24 mouse cellular contexts compared by ENCODE assay signal in the genomic region with DNA sequence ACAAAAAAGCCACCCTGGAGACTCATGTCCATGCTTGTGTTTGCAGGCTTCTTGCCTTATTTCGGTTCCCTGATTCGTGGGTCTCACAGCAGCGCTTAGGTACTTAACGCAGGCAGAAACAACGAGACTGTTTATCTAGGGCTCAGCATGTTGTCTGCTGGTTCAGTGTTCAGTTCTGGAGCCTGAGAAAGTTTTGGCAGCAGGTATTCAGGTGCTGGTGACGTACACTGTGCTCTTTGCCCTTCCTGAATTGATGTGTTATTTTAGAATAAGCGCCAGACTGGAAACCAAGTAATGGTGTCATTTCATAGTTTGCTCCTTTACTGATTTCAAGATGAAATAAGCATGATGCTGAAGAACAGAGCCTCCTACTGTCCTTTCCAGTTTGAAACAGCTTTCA.
"Had no signal": no experiment of that assay in that cellular context is flagged by ENCODE, and none has a peak within 500 bp of the region (broad histone marks: within the 10 kb centered on the region; RNA-seq: fewer than 3 reads in every experiment).

No protein-coding gene starts in this region.

- DNase-seq: forebrain, postnatal 0 days; gastrocnemius, postnatal 14 days; gastrocnemius, postnatal 36 days; heart, adult 18-20 months; heart, postnatal 14 days; heart, postnatal 36 days; kidney, adult 11 months; kidney, adult 8-10 months; kidney, postnatal 14 days; kidney, postnatal 36 days; layer of hippocampus, adult 9-11 months; layer of hippocampus, postnatal 36 days; left cerebral cortex, postnatal 4 days; liver, embryonic 13.5 days had no signal

- H3K4me3 ChIP-seq: heart, embryonic 10.5 days; heart, embryonic 13.5 days; heart, embryonic 15.5 days; hindbrain, embryonic 13.5 days; hindbrain, embryonic 15.5 days; limb, embryonic 13.5 days; limb, embryonic 15.5 days; liver, embryonic 13.5 days had no signal

- H3K4me1 ChIP-seq: heart, embryonic 10.5 days; heart, embryonic 13.5 days; heart, embryonic 15.5 days; hindbrain, embryonic 13.5 days; hindbrain, embryonic 15.5 days; limb, embryonic 13.5 days; limb, embryonic 15.5 days; liver, embryonic 13.5 days had no signal

- H3K9me3 ChIP-seq: heart, embryonic 10.5 days; heart, embryonic 13.5 days; heart, embryonic 15.5 days; hindbrain, embryonic 13.5 days; hindbrain, embryonic 15.5 days; limb, embryonic 13.5 days; limb, embryonic 15.5 days; liver, embryonic 13.5 days had no signal

- H3K4me2 ChIP-seq: heart, embryonic 13.5 days; heart, embryonic 15.5 days; hindbrain, embryonic 13.5 days; hindbrain, embryonic 15.5 days; limb, embryonic 13.5 days; limb, embryonic 15.5 days; liver, embryonic 13.5 days had no signal

- H3K27ac ChIP-seq: heart, embryonic 10.5 days; heart, embryonic 13.5 days; heart, embryonic 15.5 days; hindbrain, embryonic 13.5 days; hindbrain, embryonic 15.5 days; hindbrain, postnatal 0 days; kidney, postnatal 0 days; limb, embryonic 13.5 days; limb, embryonic 15.5 days; liver, embryonic 13.5 days had no signal

- H3K9ac ChIP-seq: forebrain, postnatal 0 days; heart, embryonic 13.5 days; heart, embryonic 15.5 days; hindbrain, embryonic 13.5 days; hindbrain, embryonic 15.5 days; limb, embryonic 13.5 days; limb, embryonic 15.5 days; liver, embryonic 13.5 days had no signal

- ATAC-seq: forebrain, postnatal 0 days; hindbrain, postnatal 0 days; intestine, embryonic 16.5 days had no signal

- H3K27me3 ChIP-seq: heart, embryonic 13.5 days; heart, embryonic 15.5 days; hindbrain, embryonic 13.5 days; hindbrain, embryonic 15.5 days; limb, embryonic 13.5 days; limb, embryonic 15.5 days; liver, embryonic 13.5 days had no signal
